Mouse (Mus musculus) CH12.LX (cell line): ENCODE data around the gene Wasl. TPM values are rescaled to one million over a fixed set of nuclear protein-coding genes. Genes with fewer than 3 reads are reported as not detected.

Experiments used
- DNase-seq: peaks from one replicate; pipeline ENCODE4 v3.0.0-alpha.2; 2013; ENCODE audit errors: extremely low read depth
- H3K27ac ChIP-seq: 2 replicates; pipeline ENCODE4 v1.5.1; 2012; ENCODE audit warnings: low read depth, mild to moderate bottlenecking, control low read depth, moderate library complexity; ENCODE audit not compliant: insufficient read depth
- H3K27me3 ChIP-seq: replicated peaks from 2 replicates; pipeline ENCODE3; 2012; ENCODE audit warnings: inconsistent platforms
- H3K36me3 ChIP-seq, 2 experiments: replicated peaks in 1 of 2; 2 replicates each; pipeline versions ENCODE3 to v1.6.1; 2012; ENCODE audit warnings: inconsistent platforms in 1 of 2, low read length in 1 of 2, mild to moderate bottlenecking in 1 of 2, mixed read lengths in 1 of 2, moderate library complexity in 1 of 2; ENCODE audit not compliant: control insufficient read depth in 1 of 2, insufficient read depth in 1 of 2
- H3K4me1 ChIP-seq, 2 experiments: 2 replicates each; pipeline ENCODE4 v1.6.1; 2012; ENCODE audit warnings: inconsistent platforms in 1 of 2, moderate library complexity in 1 of 2; ENCODE audit not compliant: insufficient read depth in 2 of 2, control insufficient read depth in 1 of 2
- H3K4me2 ChIP-seq: 2 replicates; pipeline ENCODE4 v1.6.1; 2012; ENCODE audit warnings: low read depth, mild to moderate bottlenecking, control low read depth; ENCODE audit not compliant: poor library complexity, insufficient read depth, severe bottlenecking
- H3K4me3 ChIP-seq, 3 experiments: fragments of 150-350 bp in 1 of 3; sonication (generic) in 1 of 3; replicated peaks in 1 of 3; 2 replicates each; pipeline versions ENCODE3 to v1.5.1; 2011 to 2012; ENCODE audit warnings: low read depth in 2 of 3, low read length in 2 of 3, mild to moderate bottlenecking in 2 of 3, moderate library complexity in 2 of 3, control low read depth in 1 of 3, improper control_type of control experiment in 1 of 3, inconsistent platforms in 1 of 3, mixed read lengths in 1 of 3; ENCODE audit not compliant: poor library complexity in 1 of 3
- H3K79me2 ChIP-seq: replicated peaks from 2 replicates; pipeline ENCODE4 v1.6.1; 2012; ENCODE audit warnings: mild to moderate bottlenecking, moderate library complexity; ENCODE audit not compliant: control insufficient read depth, poor library complexity, insufficient read depth, severe bottlenecking; ENCODE audit errors: extremely low read depth
- H3K9ac ChIP-seq: 2 replicates; pipeline ENCODE4 v1.6.1; 2012; ENCODE audit warnings: low read depth, mild to moderate bottlenecking, control low read depth, moderate library complexity; ENCODE audit not compliant: insufficient read depth
- H3K9me3 ChIP-seq: replicated peaks from 2 replicates; pipeline ENCODE3; 2012; ENCODE audit warnings: low read length, inconsistent platforms, mixed read lengths
- CHD1 ChIP-seq: IDR thresholded peaks from 2 replicates; pipeline ENCODE4 v1.6.1; 2012; ENCODE audit warnings: low read depth, low read length, improper control_type of control experiment, inconsistent platforms
- CHD2 ChIP-seq: IDR thresholded peaks from 2 replicates; pipeline ENCODE4 v1.6.1; 2011; ENCODE audit warnings: low read length, improper control_type of control experiment
- E2F4 ChIP-seq: IDR thresholded peaks from 2 replicates; pipeline ENCODE4 v1.6.1; 2011; ENCODE audit warnings: low read depth, low read length, improper control_type of control experiment; ENCODE audit not compliant: insufficient replicate concordance
- ELF1 ChIP-seq: IDR thresholded peaks from 2 replicates; pipeline ENCODE4 v1.6.1; 2014; ENCODE audit warnings: low read depth, mild to moderate bottlenecking, inconsistent platforms, low read length, improper control_type of control experiment
- GABPA ChIP-seq: IDR thresholded peaks from 2 replicates; pipeline ENCODE4 v1.6.1; 2012; ENCODE audit warnings: low read depth, low read length, improper control_type of control experiment, inconsistent platforms; ENCODE audit not compliant: insufficient replicate concordance
- HCFC1 ChIP-seq: IDR thresholded peaks from 2 replicates; pipeline ENCODE4 v1.6.1; 2012; ENCODE audit warnings: low read depth, mild to moderate bottlenecking, inconsistent platforms, low read length, improper control_type of control experiment
- MAFK ChIP-seq: IDR thresholded peaks from 2 replicates; pipeline ENCODE4 v1.6.1; 2011; ENCODE audit warnings: low read length, improper control_type of control experiment; ENCODE audit not compliant: insufficient replicate concordance
- MEF2A ChIP-seq: IDR thresholded peaks from 2 replicates; pipeline ENCODE4 v1.6.1; 2014; ENCODE audit warnings: low read depth, mild to moderate bottlenecking, inconsistent platforms, low read length, improper control_type of control experiment, borderline replicate concordance
- MYC ChIP-seq: IDR thresholded peaks from 2 replicates; pipeline ENCODE4 v1.6.1; 2011; ENCODE audit warnings: low read depth, mild to moderate bottlenecking, improper control_type of control experiment, low read length
- NELFE ChIP-seq: IDR thresholded peaks from 2 replicates; pipeline ENCODE4 v1.6.1; 2011; ENCODE audit warnings: low read depth, low read length, improper control_type of control experiment
- POLR2A ChIP-seq: IDR thresholded peaks from 2 replicates; pipeline ENCODE4 v1.6.1; 2011; ENCODE audit warnings: low read depth, mild to moderate bottlenecking, improper control_type of control experiment, low read length
- POLR2AphosphoS2 ChIP-seq: IDR thresholded peaks from 2 replicates; pipeline ENCODE4 v1.6.1; 2011; ENCODE audit warnings: low read depth, low read length, improper control_type of control experiment
- SIN3A ChIP-seq: IDR thresholded peaks from 2 replicates; pipeline ENCODE4 v1.6.1; 2012; ENCODE audit warnings: low read length, improper control_type of control experiment, inconsistent platforms
- SMC3 ChIP-seq: IDR thresholded peaks from 2 replicates; pipeline ENCODE4 v1.6.1; 2011; ENCODE audit warnings: low read depth, low read length, improper control_type of control experiment
- USF2 ChIP-seq: conservative IDR thresholded peaks from 2 replicates; pipeline ENCODE4 v1.6.1; 2011; ENCODE audit warnings: low read depth, low read length, improper control_type of control experiment
- ZC3H11A ChIP-seq: IDR thresholded peaks from 2 replicates; pipeline ENCODE4 v1.6.1; 2012; ENCODE audit warnings: low read depth, mild to moderate bottlenecking, inconsistent platforms, low read length, improper control_type of control experiment
- ZKSCAN1 ChIP-seq: IDR thresholded peaks from 2 replicates; pipeline ENCODE4 v1.6.1; 2012; ENCODE audit warnings: low read depth, inconsistent platforms, low read length, improper control_type of control experiment, borderline replicate concordance
- ZNF384 ChIP-seq: IDR thresholded peaks from 2 replicates; pipeline ENCODE4 v1.6.1; 2012; ENCODE audit warnings: low read depth, low read length, improper control_type of control experiment, inconsistent platforms
- dilution Hi-C: fragments of 300-500 bp; cut with MboI; formaldehyde crosslinking; loops from 2 replicates; pipeline ENCODE4 v1.14.3; 2020; ENCODE audit warnings: low sequenced_read_pairs; ENCODE audit not compliant: extremely low pct_unique_long_range_greater_than_20kb, extremely low pct_ligation_motif_present
- in situ Hi-C: fragments of 300-500 bp; cut with MboI; formaldehyde crosslinking; loops from 3 replicates; pipeline ENCODE4 v1.14.3; 2019; ENCODE audit warnings: low sequenced_read_pairs, low pct_ligation_motif_present, low pct_unique_long_range_greater_than_20kb, mixed read lengths
- polyA plus RNA-seq: library from polyadenylated mRNA; unstranded; fragments of >175 nt; gene quantifications from 2 replicates; pipeline ENCODE4 v1.2.1, GENCODE M21; 2012; ENCODE audit warnings: low read depth; ENCODE audit not compliant: insufficient read length
- total RNA-seq, 2 experiments: library from RNA; depleted of rRNA; stranded (reverse); fragments of 300-350 nt in 1 of 2; fragments of >200 nt in 1 of 2; gene quantifications; 2 replicates each; pipeline ENCODE4 v1.2.3; 2012 to 2014

Gene Wasl
- total and polyA plus RNA-seq, 3 experiments, result 3.9 to 8.4 (median 7.6) TPM

GRCm38 (mm10) chr6:24602993-24603392 lies 61.8 kb downstream of the Wasl start:
- Histone ChIP-seq H3K4me3 (no peak overlapping the region), H3K27me3 (no peaks in the 10 kb centered on the region), H3K4me2 (no peak overlapping the region), H3K9me3 (no peaks in the 10 kb centered on the region), H3K79me2 (no peaks in the 10 kb centered on the region), H3K27ac (no peak overlapping the region), H3K9ac (no peak overlapping the region), H3K36me3 (no peaks in the 10 kb centered on the region), H3K4me1 (peaks cover 4 to 23% of the 10 kb centered on the region in 2 experiments)
- TF ChIP-seq SIN3A (no peak), GABPA (no peak), CHD2 (no peak), SMC3 (no peak), ZKSCAN1 (no peak), ELF1 (no peak), MYC (no peak), POLR2AphosphoS2 (no peak), POLR2A (no peak), CHD1 (no peak), USF2 (no peak), ZNF384 (no peak), MEF2A (no peak), MAFK (no peak), HCFC1 (no peak), E2F4 (no peak), ZC3H11A (no peak)
- dilution Hi-C loops (no loop called here), in situ Hi-C loops (no loop called here)
- no peak for DNase-seq

DNA sequence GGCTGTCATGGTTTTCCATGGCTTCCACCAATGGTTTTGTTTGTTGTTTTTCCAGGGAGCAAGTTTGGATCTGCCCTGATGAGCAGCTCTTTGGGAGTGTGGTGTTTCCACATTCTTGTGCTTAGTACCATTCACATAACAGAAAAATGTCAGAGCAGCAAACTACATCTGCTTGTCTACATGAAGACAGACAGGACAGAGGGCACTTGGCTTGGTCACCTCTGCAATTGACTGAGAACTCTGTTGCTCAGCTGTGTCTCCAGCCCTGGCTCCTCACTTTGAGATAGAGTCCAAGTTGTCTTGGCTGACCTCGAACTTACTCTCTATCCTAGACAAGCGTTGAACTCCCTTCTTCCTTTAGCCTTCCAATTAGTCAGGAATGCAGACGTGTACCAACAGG lies 62.5 kb downstream of the Wasl start:
- Histone ChIP-seq H3K9me3 (no peaks in the 10 kb centered on the region), H3K4me3 (no peak overlapping the region), H3K27ac (no peak overlapping the region), H3K9ac (no peak overlapping the region), H3K4me1 (peaks cover 3 to 16% of the 10 kb centered on the region in 2 experiments; a peak in 3 of 4 replicates), H3K36me3 (no peaks in the 10 kb centered on the region), H3K4me2 (no peak overlapping the region), H3K27me3 (no peaks in the 10 kb centered on the region), H3K79me2 (no peaks in the 10 kb centered on the region)
- in situ Hi-C loops (no loop called here), dilution Hi-C loops (no loop called here)
- TF ChIP-seq NELFE (no peak), SIN3A (no peak), MYC (no peak)
- DNase-seq, result no peak
